Mouse (Mus musculus) adrenal gland, adult 2 months (tissue): Measurements from ENCODE around the gene Mboat2. TPM values are rescaled to one million over a fixed set of nuclear protein-coding genes. Genes with fewer than 3 reads are reported as not detected.

Experiments
- DNase-seq: peaks from one replicate; pipeline ENCODE4 v3.0.0; 2021
- polyA plus RNA-seq: library from polyadenylated mRNA; depleted of rRNA; stranded (reverse); fragments of >200 nt; gene quantifications from 2 replicates; pipeline ENCODE4 v1.2.3, GENCODE M21; 2012
- total RNA-seq, 2 experiments: library from RNA; stranded (reverse); gene quantifications; 2 replicates each; pipeline ENCODE4 v1.2.3; 2021

The Mboat2 gene
- total and polyA plus RNA-seq, 3 experiments = 4.2 to 23.0 (median 12.5) TPM

- DNase-seq = no peak
Measured at GRCm38 (mm10) chr12:24860436-24860835, 29.8 kb downstream of the Mboat2 start.

GRCm38 (mm10) chr12:24863762-24864161 is 33.1 kb downstream of the Mboat2 start:
- no peak for DNase-seq

- no peak for DNase-seq
Measured at GRCm38 (mm10) chr12:24866645-24867044, 36.0 kb downstream of the Mboat2 start.

GRCm38 (mm10) chr12:24868694-24869093 is 38.0 kb downstream of the Mboat2 start:
- DNase-seq = no peak

- no peak for DNase-seq
Measured at GRCm38 (mm10) chr12:24869231-24869630, 38.6 kb downstream of the Mboat2 start.

GRCm38 (mm10) chr12:24870901-24871300 is 40.2 kb downstream of the Mboat2 start:
- no peak for DNase-seq

GRCm38 (mm10) chr12:24872264-24872663 is 41.6 kb downstream of the Mboat2 start:
- DNase-seq = no peak

- DNase-seq = no peak
Measured at GRCm38 (mm10) chr12:24872689-24873088, 42.0 kb downstream of the Mboat2 start.

GRCm38 (mm10) chr12:24875908-24876307 is 45.2 kb downstream of the Mboat2 start:
- no peak for DNase-seq

GRCm38 (mm10) chr12:24877231-24877630 is 46.6 kb downstream of the Mboat2 start:
- DNase-seq = no peak

- no peak for DNase-seq
Measured at GRCm38 (mm10) chr12:24878090-24878489, 47.4 kb downstream of the Mboat2 start.

- DNase-seq = no peak
Measured at GRCm38 (mm10) chr12:24878735-24879362, 48.2 kb downstream of the Mboat2 start.

- DNase-seq = no peak
Measured at GRCm38 (mm10) chr12:24879613-24880029, 48.9 kb downstream of the Mboat2 start.

GRCm38 (mm10) chr12:24883279-24883678 is 52.6 kb downstream of the Mboat2 start:
- no peak for DNase-seq

GRCm38 (mm10) chr12:24886800-24887199 is 56.1 kb downstream of the Mboat2 start:
- DNase-seq = no peak

GRCm38 (mm10) chr12:24889371-24890051 is 58.8 kb downstream of the Mboat2 start:
- no peak for DNase-seq

GRCm38 (mm10) chr12:24890158-24890557 is 59.5 kb downstream of the Mboat2 start:
- DNase-seq = no peak

- no peak for DNase-seq
Measured at GRCm38 (mm10) chr12:24890684-24891459, 60.2 kb downstream of the Mboat2 start.

GRCm38 (mm10) chr12:24892536-24892935 is 61.9 kb downstream of the Mboat2 start:
- no peak for DNase-seq

GRCm38 (mm10) chr12:24893777-24894468 is 63.2 kb downstream of the Mboat2 start:
- DNase-seq = peak; percentile 49

GRCm38 (mm10) chr12:24895352-24895751 is 64.7 kb downstream of the Mboat2 start:
- peak; percentile 66 for DNase-seq

- no peak for DNase-seq
Measured at GRCm38 (mm10) chr12:24897354-24897753, 66.7 kb downstream of the Mboat2 start.
